Mouse (Mus musculus) heart, embryonic 16.5 days (tissue): ENCODE measurements at regions not wholly inside any gene's neighbourhood (a gene's known extent, or its start where the extent isn't known, plus 50 kb on each side); places are given as distances from the start of the nearest gene placed in this dataset.

Experiments used
- ATAC-seq: fragments of 200-750 bp; cut with Nextera tagmentation; replicated peaks from 2 replicates; pipeline ENCODE4 v1.8.0; 2017; ENCODE audit warnings: moderate number of reproducible peaks; ENCODE audit not compliant: insufficient read depth, low FRiP score; ENCODE audit errors: extremely low read depth
- H3K27ac ChIP-seq: fragments of 300-500 bp; sonication (generic); 2 replicates; pipeline ENCODE4 v1.5.1; 2014; ENCODE audit warnings: mild to moderate bottlenecking, low read length, control low read depth, moderate library complexity
- H3K27me3 ChIP-seq: fragments of 300-500 bp; sonication (generic); 2 replicates; pipeline ENCODE4 v1.6.1; 2014; ENCODE audit warnings: low read length, mixed read lengths; ENCODE audit not compliant: control insufficient read depth, insufficient read depth
- H3K36me3 ChIP-seq: fragments of 300-500 bp; sonication (generic); 2 replicates; pipeline ENCODE4 v1.6.1; 2014; ENCODE audit not compliant: control insufficient read depth, insufficient read depth
- H3K4me1 ChIP-seq: fragments of 300-500 bp; sonication (generic); 2 replicates; pipeline ENCODE4 v1.6.1; 2014; ENCODE audit warnings: low read length, mixed read lengths; ENCODE audit not compliant: control insufficient read depth, insufficient read depth
- H3K4me2 ChIP-seq: fragments of 300-500 bp; sonication (generic); 2 replicates; pipeline ENCODE4 v1.6.1; 2014; ENCODE audit warnings: low read depth, mild to moderate bottlenecking, control low read depth, low read length
- H3K4me3 ChIP-seq: fragments of 300-500 bp; sonication (generic); 2 replicates; pipeline ENCODE4 v1.5.1; 2014; ENCODE audit warnings: mild to moderate bottlenecking, control low read depth, low read length
- H3K9ac ChIP-seq: fragments of 300-500 bp; sonication (generic); 2 replicates; pipeline ENCODE4 v1.6.1; 2014; ENCODE audit warnings: low read length, control low read depth
- H3K9me3 ChIP-seq: fragments of 300-500 bp; sonication (generic); replicated peaks from 2 replicates; pipeline ENCODE4 v1.6.1; 2016; ENCODE audit warnings: low read length; ENCODE audit not compliant: control insufficient read depth
- WGBS: fragments of 180-500 bp; shearing (Covaris S2); extraction: QIAGEN DNeasy Blood & Tissue Kit; methylation state at CpG from one replicate; pipeline ENCODE4 v1.1.7; 2014; 5-methylcytosine and 5-hydroxymethylcytosine counted together

GRCm38 (mm10) chr8:35968341-35968740, 202.8 kb downstream of the Gm19410 start:
- H3K4me3 ChIP-seq: no peak overlapping the region
- no peak overlapping the region for H3K4me2 ChIP-seq
- ATAC-seq: no peak
- WGBS: 58% methylated on average over 9 of the region's 9 CpGs
- H3K9ac ChIP-seq: no peak overlapping the region
- H3K27me3 ChIP-seq: no peaks in the 10 kb centered on the region
- peaks cover 8% of the 10 kb centered on the region for H3K4me1 ChIP-seq
- H3K27ac ChIP-seq: no peak overlapping the region
- no peaks in the 10 kb centered on the region for H3K36me3 ChIP-seq
- no peaks in the 10 kb centered on the region for H3K9me3 ChIP-seq

- no peak overlapping the region for H3K9ac ChIP-seq
- H3K4me3 ChIP-seq: no peak overlapping the region
- H3K27ac ChIP-seq: no peak overlapping the region
- no peak for ATAC-seq
- H3K36me3 ChIP-seq: no peaks in the 10 kb centered on the region
- no peak overlapping the region for H3K4me2 ChIP-seq
- H3K27me3 ChIP-seq: no peaks in the 10 kb centered on the region
- H3K9me3 ChIP-seq: no peaks in the 10 kb centered on the region
- 77% methylated on average over 7 of the region's 7 CpGs for WGBS
- H3K4me1 ChIP-seq: no peaks in the 10 kb centered on the region
Measured at GRCm38 (mm10) chr8:35971082-35971481, 205.5 kb downstream of the Gm19410 start.

GRCm38 (mm10) chr8:35974323-35975029, 208.9 kb downstream of the Gm19410 start:
- no peak overlapping the region for H3K4me2 ChIP-seq
- H3K27me3 ChIP-seq: no peaks in the 10 kb centered on the region
- no peak overlapping the region for H3K27ac ChIP-seq
- no peaks in the 10 kb centered on the region for H3K9me3 ChIP-seq
- 46% methylated on average over 10 of the region's 10 CpGs for WGBS
- no peaks in the 10 kb centered on the region for H3K36me3 ChIP-seq
- H3K4me3 ChIP-seq: no peak overlapping the region
- no peak overlapping the region for H3K9ac ChIP-seq
- ATAC-seq: no peak
- H3K4me1 ChIP-seq: no peaks in the 10 kb centered on the region

GRCm38 (mm10) chr8:35979638-35980255, 214.2 kb downstream of the Gm19410 start:
- 83% methylated on average over 9 of the region's 9 CpGs for WGBS
- peaks cover 2% of the 10 kb centered on the region for H3K4me1 ChIP-seq
- H3K4me3 ChIP-seq: no peak overlapping the region
- no peak overlapping the region for H3K9ac ChIP-seq
- H3K4me2 ChIP-seq: no peak overlapping the region
- H3K9me3 ChIP-seq: no peaks in the 10 kb centered on the region
- H3K36me3 ChIP-seq: no peaks in the 10 kb centered on the region
- H3K27ac ChIP-seq: no peak overlapping the region
- H3K27me3 ChIP-seq: no peaks in the 10 kb centered on the region
- no peak for ATAC-seq

- H3K9me3 ChIP-seq: no peaks in the 10 kb centered on the region
- H3K4me3 ChIP-seq: no peak overlapping the region
- peaks cover 9% of the 10 kb centered on the region for H3K4me1 ChIP-seq
- H3K27me3 ChIP-seq: no peaks in the 10 kb centered on the region
- no peaks in the 10 kb centered on the region for H3K36me3 ChIP-seq
- H3K9ac ChIP-seq: no peak overlapping the region
- H3K4me2 ChIP-seq: no peak overlapping the region
- ATAC-seq: no peak
- H3K27ac ChIP-seq: no peak overlapping the region
- WGBS: 59% methylated on average over 2 of the region's 2 CpGs
Measured at GRCm38 (mm10) chr8:35983083-35983482, 217.5 kb downstream of the Gm19410 start.

GRCm38 (mm10) chr8:35985152-35985689, 219.6 kb downstream of the Gm19410 start:
- H3K9me3 ChIP-seq: no peaks in the 10 kb centered on the region
- H3K36me3 ChIP-seq: no peaks in the 10 kb centered on the region
- H3K27ac ChIP-seq: peak overlapping the region; percentile 45
- 0 out of 2 replicates have a peak, but pooled peaks have one; percentile 32 for ATAC-seq
- H3K4me3 ChIP-seq: no peak overlapping the region
- H3K4me1 ChIP-seq: peaks cover 9% of the 10 kb centered on the region
- H3K27me3 ChIP-seq: no peaks in the 10 kb centered on the region
- no peak overlapping the region for H3K4me2 ChIP-seq
- no peak overlapping the region for H3K9ac ChIP-seq
- 31% methylated on average over 5 of the region's 5 CpGs for WGBS

- H3K4me2 ChIP-seq: no peak overlapping the region
- peaks cover 9% of the 10 kb centered on the region for H3K4me1 ChIP-seq
- H3K9ac ChIP-seq: no peak overlapping the region
- H3K27me3 ChIP-seq: no peaks in the 10 kb centered on the region
- H3K27ac ChIP-seq: no peak overlapping the region
- no peaks in the 10 kb centered on the region for H3K9me3 ChIP-seq
- no peak for ATAC-seq
- 63% methylated on average over 5 of the region's 5 CpGs for WGBS
- no peaks in the 10 kb centered on the region for H3K36me3 ChIP-seq
- no peak overlapping the region for H3K4me3 ChIP-seq
Measured at GRCm38 (mm10) chr8:35987327-35987726, 221.7 kb downstream of the Gm19410 start.

- Histone ChIP-seq H3K36me3 (no peaks in the 10 kb centered on the region), H3K27me3 (no peaks in the 10 kb centered on the region), H3K4me2 (no peak overlapping the region), H3K4me3 (no peak overlapping the region), H3K27ac (no peak overlapping the region), H3K9me3 (peaks cover 3% of the 10 kb centered on the region; the same call in 1 of the 2 replicates), H3K9ac (no peak overlapping the region), H3K4me1 (no peaks in the 10 kb centered on the region)
- no peak for ATAC-seq
- WGBS: 88% methylated on average over 5 of the region's 5 CpGs
Measured at GRCm38 (mm10) chr8:35991013-35991412, 225.4 kb downstream of the Gm19410 start.

GRCm38 (mm10) chr8:35991936-35992603, 226.5 kb downstream of the Gm19410 start:
- WGBS: 85% methylated on average over 9 of the region's 9 CpGs
- ATAC-seq: no peak
- no peak overlapping the region for H3K27ac ChIP-seq
- H3K36me3 ChIP-seq: no peaks in the 10 kb centered on the region
- no peak overlapping the region for H3K4me3 ChIP-seq
- no peak overlapping the region for H3K4me2 ChIP-seq
- H3K27me3 ChIP-seq: no peaks in the 10 kb centered on the region
- H3K9ac ChIP-seq: no peak overlapping the region
- peaks cover 3% of the 10 kb centered on the region; the same call in 1 of the 2 replicates for H3K9me3 ChIP-seq
- H3K4me1 ChIP-seq: no peaks in the 10 kb centered on the region
